Mouse (Mus musculus) embryo, embryonic 10.5 days (tissue): ENCODE results near the gene Nbr1.

Source experiments
- DNase-seq: peaks from one replicate; pipeline ENCODE4 v3.0.0-alpha.2; 2015; ENCODE audit warnings: low spot score

Nbr1 gene

GRCm38 (mm10) chr11:101551751-101552475 is at the start of gene Nbr1, which contains the start of gene Brca1:
Gene Nbr1 (plus strand): TSS chr11:101552149.
Gene Brca1 (minus strand): TSS chr11:101551955.
- peak; percentile 100 for DNase-seq

DNA sequence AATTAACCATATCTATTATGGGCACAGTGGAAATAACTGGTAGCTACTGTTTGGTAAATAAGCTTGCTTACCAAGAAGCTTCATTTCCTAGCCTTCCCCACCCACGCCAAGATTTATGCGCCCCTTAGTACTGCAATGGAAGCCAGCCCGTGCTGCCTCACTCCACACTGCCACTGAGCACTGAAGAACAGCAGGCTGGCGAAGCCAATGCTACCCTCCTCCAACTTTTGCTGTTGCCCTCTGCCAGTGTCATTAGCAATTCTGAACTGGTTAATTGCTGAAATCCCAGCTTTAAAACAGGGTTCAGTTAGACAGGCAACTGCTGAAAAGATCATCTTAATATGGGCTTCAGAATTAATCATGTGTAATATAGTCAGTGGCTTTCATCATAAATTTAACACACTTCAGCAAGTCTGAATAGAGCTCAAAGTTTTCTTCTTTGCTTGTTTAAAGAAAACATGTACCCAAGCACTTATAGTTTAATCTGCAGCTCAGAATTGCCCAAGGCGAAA is 45.6 kb upstream of the Nbr1 start:
- no peak for DNase-seq

DNA sequence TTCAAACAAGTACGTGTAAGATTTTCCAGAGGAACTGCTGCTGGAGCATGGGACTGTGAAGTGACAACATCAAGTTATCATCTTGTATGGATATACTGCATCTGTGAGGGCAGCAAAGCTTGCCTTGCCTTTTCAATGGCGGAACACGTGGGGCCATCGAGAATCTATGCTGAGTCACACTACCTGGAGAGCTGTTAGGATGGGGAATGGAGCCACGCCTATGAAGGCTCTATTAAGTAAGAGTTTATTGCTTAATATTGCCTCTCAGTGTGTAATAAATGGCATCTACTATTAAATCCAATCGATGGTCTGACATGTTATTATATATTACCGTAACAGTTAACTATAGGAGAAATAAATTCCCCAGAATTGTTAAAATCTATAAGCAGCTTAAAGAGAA is 44.9 kb upstream of the Nbr1 start:
- DNase-seq: no peak

DNA sequence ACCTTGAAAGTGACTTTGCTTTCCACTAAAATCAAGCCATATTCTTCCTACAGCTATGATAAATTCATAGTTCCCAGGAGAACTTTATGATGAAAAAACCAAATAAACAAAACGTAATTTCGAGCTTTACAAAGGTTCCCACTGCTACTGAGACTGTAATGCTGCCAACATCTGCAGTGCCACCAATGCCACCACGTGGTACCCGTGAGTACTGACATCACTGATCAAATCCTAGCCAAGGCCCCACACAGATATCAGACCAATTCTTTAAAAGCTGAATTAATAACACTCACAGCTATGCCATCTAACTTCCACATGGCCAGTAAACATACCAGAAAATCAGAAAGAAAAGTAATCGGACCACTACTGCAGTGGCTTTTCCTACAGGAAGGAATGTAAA is 33.0 kb upstream of the Nbr1 start:
- DNase-seq: no peak

DNA sequence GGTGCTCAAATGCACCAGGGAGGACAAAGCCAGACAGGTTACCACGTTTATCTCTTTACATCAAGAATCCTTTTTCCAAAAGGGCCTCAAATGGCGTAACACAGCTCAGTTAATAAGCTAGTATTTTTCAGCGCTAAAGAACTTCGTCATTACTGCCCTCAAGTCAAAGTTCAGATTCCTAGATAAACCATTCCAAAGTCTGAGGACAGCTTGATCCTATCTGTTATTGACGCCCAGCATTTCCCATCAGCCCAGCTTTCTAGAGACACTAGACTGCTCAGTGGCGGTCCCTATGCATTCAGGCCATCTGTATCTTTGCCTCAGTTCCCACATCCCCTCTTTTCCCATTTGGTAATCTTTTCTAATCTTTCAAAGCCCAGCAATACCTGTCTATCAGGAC is 32.6 kb upstream of the Nbr1 start:
- no peak for DNase-seq

- DNase-seq: no peak
These were observed 27.5 kb upstream of the Nbr1 start for GRCm38 (mm10) chr11:101524446-101524845.

DNA sequence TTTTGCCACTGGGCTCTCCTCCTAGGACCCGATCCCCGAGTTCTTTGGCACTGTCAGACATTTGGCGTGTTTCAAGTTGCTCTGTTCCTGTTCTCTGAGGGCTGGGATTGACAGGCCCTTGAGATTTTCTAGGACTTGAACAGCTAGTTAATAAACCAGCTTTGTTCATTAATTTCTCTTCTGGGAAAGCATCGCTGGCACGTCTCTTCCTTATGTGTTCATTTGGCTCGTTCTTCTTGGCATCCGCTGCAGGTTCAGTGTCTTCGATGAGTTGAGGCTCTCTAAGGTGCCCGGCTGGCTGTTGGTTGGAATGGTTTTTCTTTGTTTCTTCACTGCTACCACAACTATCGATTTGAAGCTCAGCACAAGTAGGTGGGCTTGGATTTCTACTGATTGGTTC is 26.9 kb upstream of the Nbr1 start:
- no peak for DNase-seq

DNA sequence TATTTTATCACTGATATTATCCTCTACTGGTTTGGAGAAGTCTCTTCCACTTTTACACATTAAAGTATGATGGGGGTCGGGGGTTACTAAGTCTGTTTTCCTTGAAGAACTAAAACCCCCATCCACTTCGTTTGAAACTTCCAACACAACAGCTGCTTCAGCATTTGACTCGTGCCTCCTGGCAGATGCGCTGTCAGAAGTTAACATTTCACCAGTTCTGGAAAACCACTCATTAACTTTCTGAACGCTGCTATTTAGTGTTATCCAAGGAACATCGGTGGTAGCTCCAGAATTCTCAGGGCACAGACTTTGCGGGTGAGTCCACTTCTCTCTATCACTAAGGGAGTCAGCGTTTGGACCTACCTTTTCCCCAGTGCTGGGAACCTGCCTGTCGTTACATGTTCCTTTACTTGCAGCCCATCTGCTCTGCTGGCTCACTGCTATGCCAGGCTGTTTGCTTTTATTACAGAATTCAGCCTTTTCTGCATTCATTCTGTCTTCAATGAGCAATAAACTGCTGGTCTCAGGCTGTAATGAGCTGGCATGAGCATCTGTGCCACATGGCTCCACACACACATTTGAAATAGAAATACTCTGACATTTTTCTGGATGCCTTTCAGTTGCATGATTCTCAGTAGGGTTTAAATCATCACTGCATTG is 25.9 kb upstream of the Nbr1 start:
- DNase-seq: no peak

- DNase-seq: no peak
These were observed 25.3 kb upstream of the Nbr1 start for GRCm38 (mm10) chr11:101526686-101527085.

DNA sequence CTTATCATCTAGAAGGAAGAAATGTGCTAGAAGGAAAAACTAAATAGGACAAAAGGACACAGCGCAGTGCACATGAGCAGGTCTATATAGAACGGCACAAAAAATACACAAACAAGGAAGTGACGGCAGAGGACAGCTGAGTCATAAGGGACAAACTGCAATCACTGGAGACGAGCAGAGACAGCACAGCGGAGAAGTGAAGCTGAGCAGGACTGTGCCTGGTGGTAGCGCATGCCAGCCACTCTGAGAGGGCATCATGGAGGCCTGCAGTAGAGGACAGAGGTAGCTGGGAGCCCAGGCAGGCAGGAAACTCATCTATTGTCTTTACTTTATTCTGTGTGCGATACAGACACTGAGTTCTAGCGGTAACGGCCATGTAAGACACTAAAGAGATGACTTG is 8.4 kb upstream of the Nbr1 start:
- no peak for DNase-seq

GRCm38 (mm10) chr11:101544132-101544531 is 7.8 kb upstream of the Nbr1 start:
- DNase-seq: no peak

- no peak for DNase-seq
These were observed 3.4 kb upstream of the Nbr1 start for GRCm38 (mm10) chr11:101548526-101548925.

DNA sequence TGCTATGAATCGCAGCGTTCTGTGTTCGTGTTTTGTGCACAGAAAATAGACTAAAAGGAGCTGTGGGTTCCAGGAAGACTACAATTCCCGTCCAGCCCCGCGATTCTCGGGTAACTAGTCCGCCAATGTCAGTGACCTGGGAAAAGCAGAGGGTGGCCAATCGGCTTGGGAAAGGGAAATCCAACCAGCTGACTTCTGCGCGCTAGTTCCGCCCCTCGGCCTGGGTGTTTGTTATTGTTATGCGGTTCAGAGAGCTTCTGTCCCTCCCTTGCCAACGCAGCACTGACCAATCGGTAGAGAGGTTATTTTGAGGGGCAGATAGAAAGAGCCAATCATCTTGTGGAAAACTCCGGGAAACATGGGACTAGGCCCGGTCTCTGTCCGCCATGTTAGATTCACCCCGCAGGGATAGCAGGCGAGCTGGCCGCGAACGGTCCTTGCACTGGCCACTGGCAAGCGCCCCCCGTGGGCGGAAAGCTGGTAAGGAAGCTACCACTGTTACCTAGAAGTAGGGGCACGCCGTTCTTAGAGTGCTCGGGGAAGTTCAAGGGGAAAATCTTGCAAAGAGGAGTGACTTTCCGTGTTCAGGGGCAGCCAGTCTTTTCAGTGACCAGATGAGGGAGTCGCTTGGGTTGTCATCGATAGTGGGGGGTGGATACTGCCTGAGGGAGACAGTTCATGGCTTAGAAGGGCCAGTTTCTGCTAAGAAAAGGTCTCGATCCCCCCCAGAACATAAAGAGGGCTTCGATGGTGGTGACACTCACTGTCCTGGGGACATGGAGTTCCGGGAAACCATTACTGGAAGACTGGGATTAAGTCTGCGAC is 739 bp downstream of the Nbr1 start:
- DNase-seq: peak; percentile 99

- peak; percentile 28 for DNase-seq
These were observed 1.5 kb downstream of the Nbr1 start for GRCm38 (mm10) chr11:101553354-101553930.

GRCm38 (mm10) chr11:101556541-101556940 is 4.6 kb downstream of the Nbr1 start:
- DNase-seq: no peak

GRCm38 (mm10) chr11:101556954-101557353 is 5.0 kb downstream of the Nbr1 start:
- no peak for DNase-seq

GRCm38 (mm10) chr11:101562391-101562790 is 10.4 kb downstream of the Nbr1 start:
- peak; percentile 82 for DNase-seq

GRCm38 (mm10) chr11:101568421-101568820 is 16.5 kb downstream of the Nbr1 start:
- DNase-seq: no peak

- DNase-seq: peak; percentile 11
These were observed 24.2 kb downstream of the Nbr1 start for GRCm38 (mm10) chr11:101576116-101576515.

DNA sequence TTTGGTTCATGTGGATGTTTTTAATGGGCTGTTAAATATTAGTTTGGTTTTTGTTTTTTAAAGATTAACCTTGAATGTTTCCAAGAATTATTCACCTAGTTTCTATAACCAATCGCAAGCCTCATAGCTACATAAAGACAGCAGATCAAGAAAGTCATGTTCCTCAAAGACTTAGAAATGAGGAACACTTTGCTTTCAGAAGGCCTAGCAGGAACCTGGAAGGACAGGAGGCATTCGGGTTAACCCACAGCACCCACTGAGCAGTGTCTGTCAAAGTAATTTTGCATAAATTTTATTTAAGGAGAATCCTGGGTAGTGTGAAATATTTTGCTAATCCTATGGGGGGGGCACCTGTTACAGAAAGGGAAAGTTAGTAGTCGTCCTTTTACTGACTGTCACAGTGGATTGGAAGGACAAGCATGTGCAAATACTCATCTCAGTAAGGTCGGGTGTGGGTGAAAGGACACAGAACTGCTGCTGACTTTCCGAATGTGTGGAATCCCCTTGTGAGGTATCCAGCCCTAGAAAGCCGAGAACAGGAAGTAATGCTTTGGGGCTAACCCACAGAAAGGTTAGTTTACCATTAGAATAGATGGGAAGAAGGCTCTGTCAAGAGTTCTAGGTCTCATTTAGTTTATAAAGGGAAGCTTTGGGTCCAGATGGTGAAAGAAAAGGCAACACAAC is 29.3 kb downstream of the Nbr1 start:
- no peak for DNase-seq
